Mouse (Mus musculus): ENCODE measurements around the gene Luc7l2. TPM values are rescaled to one million over a fixed set of nuclear protein-coding genes. Genes with fewer than 3 reads are reported as not detected.

Luc7l2 gene
- 383 to 447 TPM (median 426 TPM) in 4 replicates for total RNA-seq (2023; ENCODE audit: inconsistent age)

DNA sequence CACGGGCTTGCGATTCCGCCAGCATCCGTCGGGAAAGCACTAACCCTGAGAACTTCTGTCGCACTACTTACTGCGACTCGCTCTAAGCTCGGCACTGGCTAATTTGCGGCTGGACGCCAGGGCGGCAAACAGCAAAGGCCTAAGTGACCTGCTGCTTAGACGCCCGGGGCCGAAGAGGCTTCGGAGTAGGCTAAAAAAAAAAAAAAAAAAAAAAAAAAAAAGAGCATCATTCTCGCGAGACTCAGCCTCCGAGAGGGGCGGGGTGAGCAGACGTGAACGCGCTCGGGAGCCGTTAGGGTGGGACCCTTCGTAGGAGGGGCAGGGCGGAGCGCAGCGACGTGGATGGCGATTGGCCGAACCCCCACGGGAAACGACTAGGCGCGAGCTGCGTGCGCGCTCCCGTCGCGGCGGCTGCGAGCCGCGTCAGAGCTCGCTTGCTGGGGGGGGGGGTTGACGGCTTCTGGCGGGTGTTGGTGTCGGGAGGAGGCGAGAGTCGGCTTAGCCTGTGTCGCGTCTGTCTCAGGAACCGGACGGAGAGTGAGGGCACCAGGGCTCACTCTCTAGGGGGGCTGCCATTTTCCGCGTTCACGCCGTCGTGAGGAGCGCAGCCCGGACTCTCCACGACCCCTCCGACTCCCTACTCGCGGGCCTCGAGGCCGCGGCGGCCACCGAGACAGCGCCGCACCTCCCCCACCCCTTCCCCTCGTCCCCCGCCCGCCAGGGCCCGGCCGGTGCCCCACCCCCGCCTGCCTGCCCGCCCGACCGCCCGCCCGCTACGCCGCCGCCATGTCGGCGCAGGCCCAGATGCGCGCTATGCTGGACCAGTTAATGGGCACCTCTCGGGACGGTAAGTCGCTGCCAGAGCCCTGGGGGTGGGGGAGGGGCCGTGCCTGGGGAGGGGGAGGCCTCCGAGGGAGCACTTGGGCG is at the start of gene Luc7l2:
Luc7l2 (plus strand) TSS at position 273 of the 927 bp plus-strand sequence.

GRCm38 (mm10) chr6:38533428-38534405 is 17.4 kb upstream of the Luc7l2 start, which contains the start of gene Fmc1:
Gene Fmc1 (plus strand): TSS chr6:38533502.

DNA sequence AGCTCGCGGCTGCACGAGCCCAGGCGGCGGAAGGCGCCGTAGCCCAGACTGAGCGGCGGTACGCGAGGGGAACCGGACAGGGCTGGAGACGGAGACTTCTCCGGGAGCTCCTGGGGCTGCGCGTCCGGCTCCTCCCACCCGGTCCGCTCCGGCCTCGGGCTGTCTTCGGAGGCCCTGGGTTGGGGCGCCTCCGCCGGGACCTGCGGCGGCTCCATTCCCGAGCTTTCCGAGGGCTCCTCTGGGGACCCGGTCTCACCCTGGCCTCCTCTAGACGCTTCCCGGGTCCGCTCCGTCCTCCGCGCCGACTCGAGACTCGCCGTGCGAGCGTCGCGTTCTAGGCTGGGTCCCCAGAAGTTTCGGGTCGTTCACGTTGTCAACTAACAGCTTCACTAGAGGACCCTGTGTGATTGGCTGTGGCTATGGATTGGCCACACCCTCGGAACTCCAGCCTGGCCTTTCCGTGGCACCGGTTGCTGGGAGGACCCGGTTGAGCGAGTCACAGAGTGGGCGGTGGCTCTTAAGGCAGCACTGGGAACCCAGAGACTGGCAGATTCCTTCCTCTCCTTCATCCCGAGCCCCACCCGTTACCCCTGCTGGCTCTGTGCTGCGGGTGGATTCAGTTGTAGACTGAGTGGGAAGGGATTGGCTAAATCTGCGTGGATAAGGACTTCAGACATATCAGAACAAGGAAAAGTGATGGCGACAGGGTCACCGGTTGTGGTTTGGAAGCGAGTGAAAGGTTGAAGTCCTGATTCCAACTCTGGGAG is 85.9 kb downstream of the Luc7l2 start, which contains the start of gene Klrg2:
Klrg2 (minus strand) TSS at position 391 of the 767 bp plus-strand sequence.

Other genes starting within 250 kb of the Luc7l2 start
- gene Zc3hav1, start 196.7 kb upstream of the Luc7l2 start, total RNA-seq (2023; ENCODE audit: inconsistent age): 170 to 192 TPM (median 180 TPM) in 4 replicates
- gene Ttc26, start 169.9 kb upstream of the Luc7l2 start, total RNA-seq (2023; ENCODE audit: inconsistent age): not detected in 4 replicates
- 53.9 to 56.1 TPM (median 54.0 TPM) in 4 replicates for gene Ubn2, start 117.4 kb upstream of the Luc7l2 start, total RNA-seq (2023; ENCODE audit: inconsistent age)
- 23.9 to 38.0 TPM (median 30.7 TPM) in 4 replicates for gene Fmc1, start 17.8 kb upstream of the Luc7l2 start, total RNA-seq (2023; ENCODE audit: inconsistent age)
- not detected in 4 replicates for gene Klrg2, start 85.9 kb downstream of the Luc7l2 start, total RNA-seq (2023; ENCODE audit: inconsistent age)
- gene Clec2l, start 111.7 kb downstream of the Luc7l2 start, total RNA-seq (2023; ENCODE audit: inconsistent age): not detected in 4 replicates